Mouse (Mus musculus) hindbrain, embryonic 13.5 days (tissue): ENCODE results near the gene Atp8a2. TPM values are rescaled to one million over a fixed set of nuclear protein-coding genes. Genes with fewer than 3 reads are reported as not detected.

Experiments used
- ATAC-seq: fragments of 200-750 bp; cut with Nextera tagmentation; 2 replicates; pipeline ENCODE4 v1.8.0; 2017; ENCODE audit warnings: moderate TSS enrichment; ENCODE audit not compliant: low FRiP score
- H3K27ac ChIP-seq: fragments of 300-500 bp; sonication (generic); 2 replicates; pipeline ENCODE4 v1.5.1; 2015; ENCODE audit warnings: inconsistent platforms, mild to moderate bottlenecking, moderate library complexity
- H3K27me3 ChIP-seq: fragments of 300-500 bp; sonication (generic); 2 replicates; pipeline ENCODE4 v1.6.1; 2015; ENCODE audit warnings: mild to moderate bottlenecking, inconsistent platforms
- H3K36me3 ChIP-seq: fragments of 300-500 bp; sonication (generic); 2 replicates; pipeline ENCODE4 v1.6.1; 2015; ENCODE audit warnings: mild to moderate bottlenecking, inconsistent platforms
- H3K4me1 ChIP-seq: fragments of 300-500 bp; sonication (generic); replicated peaks from 2 replicates; pipeline ENCODE4 v1.6.1; 2015; ENCODE audit warnings: inconsistent platforms
- H3K4me2 ChIP-seq: fragments of 300-500 bp; sonication (generic); 2 replicates; pipeline ENCODE4 v1.6.1; 2015; ENCODE audit warnings: inconsistent platforms, mild to moderate bottlenecking, moderate library complexity
- H3K4me3 ChIP-seq: fragments of 300-500 bp; sonication (generic); 2 replicates; pipeline ENCODE4 v1.5.1; 2015; ENCODE audit warnings: mild to moderate bottlenecking, inconsistent platforms
- H3K9ac ChIP-seq: fragments of 300-500 bp; sonication (generic); 2 replicates; pipeline ENCODE4 v1.6.1; 2015; ENCODE audit warnings: mild to moderate bottlenecking, inconsistent platforms
- H3K9me3 ChIP-seq: fragments of 300-500 bp; sonication (generic); 2 replicates; pipeline ENCODE4 v1.6.1; 2016; ENCODE audit warnings: inconsistent platforms
- WGBS: fragments of 180-500 bp; shearing (Covaris S2); methylation state at CpG from one replicate; pipeline ENCODE4 v1.1.7; 2015; 5-methylcytosine and 5-hydroxymethylcytosine counted together
- microRNA counts: library from miRNA; unstranded; fragments of <30 nt; microRNA quantifications from one replicate; lab custom pipeline; 2016
- microRNA-seq: library from miRNA; unstranded; fragments of <30 nt; microRNA quantifications from one replicate; pipeline ENCODE4, GENCODE M21; 2016
- polyA plus RNA-seq: library from polyadenylated mRNA; unstranded; fragments of >200 nt; fragmentation: Nextera tagmentation; extraction: Ambion mirVana; gene quantifications from 2 replicates; pipeline ENCODE4 v1.2.1, GENCODE M21; 2015

Atp8a2 gene
- polyA plus RNA-seq, 1 experiment from 2014 or later, result 33.6 TPM

DNA sequence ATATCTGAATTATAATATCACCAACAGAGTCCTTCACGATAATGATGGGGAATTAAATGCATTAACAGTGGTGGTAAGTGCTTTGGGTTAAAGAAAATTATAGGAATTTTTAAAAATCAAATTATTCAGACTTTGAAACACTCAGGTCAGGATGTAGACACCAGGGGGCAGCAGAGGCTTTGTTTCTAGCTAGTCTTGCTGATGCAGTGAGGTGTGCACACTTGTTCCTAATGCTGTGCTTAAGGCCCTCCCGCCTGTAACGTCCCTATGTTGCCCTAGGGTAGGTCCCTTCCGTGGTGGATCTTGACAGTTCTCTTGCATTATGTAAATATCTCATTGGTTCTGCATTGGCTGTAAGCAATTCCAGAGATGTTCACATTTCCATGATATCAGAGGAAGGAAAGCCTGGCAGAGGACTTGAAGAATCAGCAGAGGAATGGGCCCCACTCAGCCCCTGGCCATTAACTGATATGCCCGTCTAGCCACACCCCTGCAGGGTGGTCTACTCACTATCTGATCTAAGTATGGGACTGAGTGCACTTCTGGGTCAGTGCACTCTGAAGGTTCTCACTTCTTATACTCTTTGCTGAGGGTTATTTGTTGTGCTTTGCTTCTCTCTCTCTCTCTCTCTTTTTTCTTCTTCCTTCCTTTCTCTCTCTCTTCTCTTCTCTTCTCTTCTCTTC, 591.2 kb downstream of the Atp8a2 start:
- no peak overlapping the region for H3K9ac ChIP-seq
- peaks cover 23% of the 10 kb centered on the region for H3K27me3 ChIP-seq
- H3K27ac ChIP-seq, result no peak overlapping the region
- no peaks in the 10 kb centered on the region for H3K9me3 ChIP-seq
- no peak overlapping the region for H3K4me2 ChIP-seq
- ATAC-seq, result 0 out of 2 replicates have a peak, but pooled peaks have one; percentile 46
- H3K4me1 ChIP-seq, result no peaks in the 10 kb centered on the region
- WGBS, result 22% methylated on average over 5 of the region's 5 CpGs
- H3K4me3 ChIP-seq, result no peak overlapping the region
- H3K36me3 ChIP-seq, result no peaks in the 10 kb centered on the region

DNA sequence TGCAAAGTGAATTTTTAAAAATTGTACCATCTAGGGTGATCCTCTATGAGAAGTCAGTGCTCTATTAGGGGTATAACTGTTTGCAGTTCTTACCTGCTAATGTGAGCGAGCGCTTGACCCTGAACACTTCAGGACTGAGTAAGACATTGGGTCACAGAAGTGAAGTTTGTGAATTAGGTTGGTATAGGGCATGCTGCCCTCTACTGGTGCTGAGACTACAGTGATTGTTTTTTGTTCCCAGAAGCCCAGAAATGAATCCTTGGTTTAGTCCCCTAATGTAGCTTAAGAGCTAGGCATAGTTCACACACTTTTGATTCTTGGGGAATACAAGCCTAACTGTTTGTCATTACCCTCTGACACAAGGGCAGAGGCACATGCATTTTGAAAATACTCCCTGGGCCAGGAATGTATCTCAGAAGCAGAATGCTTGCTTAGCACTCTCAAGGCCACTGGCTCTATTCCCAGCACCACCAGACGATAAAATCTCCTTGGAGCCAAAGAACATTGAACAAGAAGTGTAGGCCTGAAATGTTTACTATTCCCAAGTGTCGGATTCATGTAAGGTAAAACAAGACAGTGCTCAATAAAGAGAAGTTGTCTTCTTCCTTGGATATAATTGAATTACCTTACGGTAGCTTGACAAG, 592.9 kb downstream of the Atp8a2 start:
- Histone ChIP-seq H3K4me2 (no peak overlapping the region), H3K27ac (no peak overlapping the region), H3K36me3 (no peaks in the 10 kb centered on the region), H3K4me3 (no peak overlapping the region), H3K4me1 (no peaks in the 10 kb centered on the region), H3K9ac (no peak overlapping the region), H3K9me3 (no peaks in the 10 kb centered on the region), H3K27me3 (peaks cover 27% of the 10 kb centered on the region)
- WGBS, result 72% methylated on average over 5 of the region's 5 CpGs
- no peak for ATAC-seq

GRCm38 (mm10) chr14:59598260-59598627, 598.7 kb downstream of the Atp8a2 start:
- H3K4me3 ChIP-seq, result peak overlapping the region; percentile 93
- peak; percentile 58; the same call in 1 of the 2 replicates for ATAC-seq
- WGBS, result 3% methylated on average over 8 of the region's 8 CpGs
- peaks cover 3% of the 10 kb centered on the region; the same call in 1 of the 2 replicates for H3K36me3 ChIP-seq
- H3K27me3 ChIP-seq, result peaks cover 18% of the 10 kb centered on the region
- H3K4me1 ChIP-seq, result peaks cover 14% of the 10 kb centered on the region
- H3K9ac ChIP-seq, result peak overlapping the region; percentile 91
- H3K27ac ChIP-seq, result peak overlapping the region; percentile 91
- peak overlapping the region; percentile 90 for H3K4me2 ChIP-seq
- no peaks in the 10 kb centered on the region for H3K9me3 ChIP-seq

DNA sequence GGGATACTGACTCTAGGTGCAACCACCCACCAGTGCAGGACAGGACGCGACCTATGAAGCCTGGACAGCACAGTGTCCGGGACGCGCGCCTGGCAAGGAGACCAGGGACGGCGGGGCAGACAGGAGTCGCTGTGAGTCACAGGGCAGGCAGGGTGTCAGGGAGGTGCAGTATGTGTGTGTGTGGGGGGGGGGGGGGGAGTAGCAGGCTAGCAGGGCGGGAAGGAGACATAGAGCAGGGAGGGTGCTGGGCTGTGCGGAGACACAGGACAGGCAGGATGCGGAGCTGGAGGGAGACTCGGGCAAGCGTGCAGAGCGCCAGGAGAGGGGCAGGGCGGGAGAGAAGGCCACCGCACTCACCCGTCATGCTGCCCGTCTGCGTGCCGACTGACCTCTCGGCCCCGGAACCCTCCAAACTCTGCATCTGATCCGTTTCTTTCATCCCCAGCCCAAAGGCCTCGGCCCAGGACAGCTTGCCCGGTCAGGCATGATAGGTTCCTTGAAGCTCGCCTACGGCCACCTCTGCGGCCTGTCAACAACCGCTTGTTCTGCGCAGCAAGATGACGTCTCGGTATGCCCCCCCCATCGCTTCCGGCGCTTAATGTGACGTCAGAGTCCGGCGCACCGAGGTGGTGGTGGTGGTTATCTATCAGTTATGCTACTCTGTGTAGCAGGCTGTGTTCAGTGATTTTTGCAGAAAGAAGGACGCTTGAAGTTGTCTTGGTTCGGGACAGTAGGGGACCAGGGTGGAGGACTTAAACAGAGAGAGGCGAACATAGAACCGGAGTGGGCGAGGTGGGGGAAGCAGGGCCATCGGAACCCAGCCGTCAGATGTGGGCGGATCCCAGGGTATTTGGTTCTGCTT, 599.4 kb downstream of the Atp8a2 start, which contains the start of gene Cdadc1:
Gene Cdadc1, minus strand, starts transcription at position 562 of the 862 bp plus-strand sequence.
- peaks cover 5% of the 10 kb centered on the region for H3K36me3 ChIP-seq
- H3K27ac ChIP-seq, result peak within 1 kb of the TSS; percentile 91
- ATAC-seq, result peak; percentile 96
- H3K9me3 ChIP-seq, result no peaks in the 10 kb centered on the region
- WGBS, result under 1% methylated on average over 47 of the region's 48 CpGs
- H3K4me1 ChIP-seq, result peaks cover 14% of the 10 kb centered on the region
- peak within 1 kb of the TSS; percentile 93 for H3K4me3 ChIP-seq
- peaks cover 12% of the 10 kb centered on the region; the same call in 1 of the 2 replicates for H3K27me3 ChIP-seq
- H3K9ac ChIP-seq, result peak within 1 kb of the TSS; percentile 91
- peak within 1 kb of the TSS; percentile 90 for H3K4me2 ChIP-seq

DNA sequence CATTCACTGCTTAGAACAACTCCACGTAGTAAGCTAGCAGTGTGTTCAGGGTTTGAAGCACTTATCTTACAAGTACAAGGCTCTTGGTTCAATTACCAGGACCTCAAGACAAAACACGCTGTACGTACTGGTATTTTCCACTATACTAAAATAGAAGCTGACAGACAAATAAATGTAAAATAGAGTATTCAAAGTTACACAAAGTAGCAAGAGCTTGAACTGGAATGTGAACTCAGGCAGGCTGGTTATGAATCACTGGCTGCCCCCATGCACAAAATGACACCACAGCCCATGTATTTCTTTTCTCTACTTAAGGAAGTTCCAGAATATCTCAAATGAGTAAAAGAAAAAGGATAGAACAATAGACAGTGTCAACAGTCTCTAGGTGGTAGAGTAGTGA, 602.0 kb downstream of the Atp8a2 start:
- Histone ChIP-seq H3K4me2 (no peak overlapping the region), H3K27me3 (0 out of 2 replicates have a peak, but pooled peaks cover 4% of the 10 kb centered on the region), H3K36me3 (peaks cover 25% of the 10 kb centered on the region), H3K4me1 (peaks cover 14% of the 10 kb centered on the region), H3K27ac (no peak overlapping the region), H3K4me3 (no peak overlapping the region), H3K9me3 (no peaks in the 10 kb centered on the region), H3K9ac (no peak overlapping the region)
- 97% methylated on average over 3 of the region's 3 CpGs for WGBS
- ATAC-seq, result no peak

DNA sequence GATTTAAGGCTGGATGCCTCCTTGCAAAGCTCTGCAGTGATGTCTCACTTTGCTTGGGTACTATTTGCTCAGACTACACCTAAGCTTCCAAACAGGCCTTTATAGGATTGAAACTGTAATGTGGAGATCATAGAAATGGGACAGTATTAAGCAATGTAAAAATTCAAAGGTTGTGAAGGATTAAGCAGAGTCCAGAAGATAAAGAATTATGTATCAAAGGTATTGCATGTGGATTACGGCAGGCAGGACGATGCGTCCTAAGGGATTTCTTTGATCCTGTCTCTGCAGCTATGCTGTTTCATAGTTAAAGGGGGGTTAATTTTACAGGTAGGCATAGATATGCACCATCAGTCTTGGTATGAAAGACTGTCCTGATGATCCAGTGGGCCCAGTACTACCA, 604.4 kb downstream of the Atp8a2 start:
- Histone ChIP-seq H3K27me3 (no peaks in the 10 kb centered on the region), H3K9ac (no peak overlapping the region), H3K4me2 (no peak overlapping the region), H3K36me3 (peaks cover 46% of the 10 kb centered on the region), H3K4me1 (peaks cover 10% of the 10 kb centered on the region), H3K9me3 (no peaks in the 10 kb centered on the region), H3K4me3 (no peak overlapping the region), H3K27ac (no peak overlapping the region)
- 94% methylated on average over 3 of the region's 3 CpGs for WGBS
- ATAC-seq, result no peak

GRCm38 (mm10) chr14:59591901-59592300, 605.1 kb downstream of the Atp8a2 start:
- Histone ChIP-seq H3K4me3 (no peak overlapping the region), H3K27me3 (no peaks in the 10 kb centered on the region), H3K4me2 (no peak overlapping the region), H3K36me3 (peaks cover 46% of the 10 kb centered on the region), H3K4me1 (peaks cover 5% of the 10 kb centered on the region), H3K9me3 (no peaks in the 10 kb centered on the region), H3K9ac (no peak overlapping the region), H3K27ac (no peak overlapping the region)
- no peak for ATAC-seq
- WGBS, result 71% methylated on average over 8 of the region's 8 CpGs

DNA sequence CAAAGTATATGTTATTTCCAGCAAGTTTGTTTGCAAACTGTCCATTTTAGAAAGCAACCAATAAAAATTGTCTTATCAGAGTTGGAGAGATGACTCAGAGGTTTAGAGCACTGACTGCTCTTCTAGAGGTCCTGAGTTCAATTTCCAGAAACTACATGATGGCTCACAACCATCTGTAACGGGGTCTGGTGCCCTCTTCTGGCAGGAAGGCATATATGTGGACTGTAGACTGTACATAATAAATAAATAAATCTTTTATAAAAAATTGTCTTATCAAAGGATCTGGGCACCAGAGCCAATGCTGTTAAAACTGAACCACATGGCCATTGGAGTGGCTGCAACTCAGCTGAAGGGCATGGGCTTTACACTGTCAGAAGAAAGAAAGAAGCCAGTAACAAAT, 606.4 kb downstream of the Atp8a2 start:
- Histone ChIP-seq H3K9me3 (no peaks in the 10 kb centered on the region), H3K27me3 (no peaks in the 10 kb centered on the region), H3K4me2 (no peak overlapping the region), H3K27ac (no peak overlapping the region), H3K4me1 (no peaks in the 10 kb centered on the region), H3K9ac (no peak overlapping the region), H3K4me3 (no peak overlapping the region), H3K36me3 (peaks cover 59% of the 10 kb centered on the region)
- no peak for ATAC-seq
- WGBS, result 77% methylated on average over 1 of the region's 1 CpGs

MicroRNAs within 50 kb of the gene (microRNA counts, 519-probe panel; counts per million panel counts)
- microRNA mmu-miR-719 (lab: Ali Mortazavi, UCI), result 51.3 counts per million

Small RNA genes lying within 50 kb of the gene (microRNA-seq; reads per million reads assigned to microRNA genes)
- not detected for gene Mir719

Other genes starting within 250 kb of the Atp8a2 start
- 0.08 and 0.10 TPM in 2 replicates for gene Nupl1, start 54.3 kb upstream of the Atp8a2 start, polyA plus RNA-seq
- gene Gm49336, start 54.3 kb upstream of the Atp8a2 start, polyA plus RNA-seq, result 51.7 and 52.1 TPM in 2 replicates
- gene Mtmr6, start 68.0 kb upstream of the Atp8a2 start, polyA plus RNA-seq, result 62.9 and 63.7 TPM in 2 replicates
- gene Amer2, start 176.1 kb upstream of the Atp8a2 start, polyA plus RNA-seq, result 22.6 and 24.5 TPM in 2 replicates